In the genomic region with DNA sequence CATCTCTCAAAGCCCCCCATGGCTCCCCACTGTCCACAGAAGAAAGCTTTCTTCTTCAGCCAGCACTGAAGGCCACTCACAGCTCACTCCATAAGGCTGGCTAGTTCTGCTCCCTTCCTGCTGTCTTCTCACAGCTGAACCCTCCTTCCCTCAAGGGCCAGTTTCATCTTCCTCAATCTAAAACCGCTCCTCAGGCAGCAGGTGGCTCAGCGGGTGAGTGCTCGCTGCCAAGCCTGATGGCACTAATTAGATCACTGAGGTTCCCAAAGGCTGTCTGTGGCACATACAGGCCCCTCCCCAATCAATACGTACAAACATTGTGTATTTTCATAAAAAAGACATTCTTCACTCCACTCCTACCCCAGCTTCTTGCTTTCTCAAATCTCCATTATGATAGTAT, we compare ENCODE assay signal across 12 mouse cellular contexts. TPM values are rescaled to one million over a fixed set of nuclear protein-coding genes. Genes with fewer than 3 reads are reported as not detected.
DNase-seq lines count a peak whose midpoint lies in the region; ATAC-seq and TF ChIP-seq lines count a peak whose summit lies in the region.
"Had no signal": no experiment of that assay in that cellular context is flagged by ENCODE, and none has a peak within 500 bp of the region (broad histone marks: within the 10 kb centered on the region; RNA-seq: fewer than 3 reads in every experiment).

No protein-coding gene starts in this region.

- no peak; the same call in 1 of the 2 replicates for ATAC-seq in cerebellum, adult (ENCODE audit: insufficient number of reproducible peaks, low FRiP score, low TSS enrichment)
- 0 out of 2 replicates have a peak, but pooled peaks have one; percentile 17 for ATAC-seq in monocyte, adult 5-6 weeks (replicated peaks; ENCODE audit: insufficient number of reproducible peaks, low FRiP score, low TSS enrichment, poor library complexity, severe bottlenecking)
- ATAC-seq: intestine, postnatal 0 days; liver, embryonic 12.5 days had no signal

- no peak overlapping the region for H3K4me3 ChIP-seq in left cerebral cortex, adult 2 months
- H3K4me3 ChIP-seq: embryonic facial prominence, embryonic 10.5 days; liver, embryonic 12.5 days had no signal

- no peak overlapping the region for H3K27ac ChIP-seq in left cerebral cortex, adult 2 months
- H3K27ac ChIP-seq: embryonic facial prominence, embryonic 10.5 days; liver, embryonic 12.5 days had no signal

- peak; percentile 32 for DNase-seq in cerebellum, adult 11 months
- peak; percentile 68 for DNase-seq in left cerebral cortex, postnatal 4 days
- DNase-seq in left cerebral cortex, adult 2 months (ENCODE audit: extremely low spot score in 1 of 2, low spot score in 2 of 2): no peak
- peak; percentile 58 for DNase-seq in cerebellum, adult 9-11 months
- DNase-seq in ovary, adult 18-20 months (ENCODE audit: low spot score): no peak
- no peak for DNase-seq in gastrocnemius, postnatal 4 days (ENCODE audit: low spot score in 2 of 2)
- DNase-seq: lung, postnatal 14 days had no signal

- intact Hi-C loops in left cerebral cortex, postnatal 4 days (cut with DNase I): no loop called here
- intact Hi-C loops in left cerebral cortex, adult 2 months (cut with DNase I): no loop called here

- no peak for TF ChIP-seq CTCF in left cerebral cortex, adult 2 months (IDR thresholded peaks at IDR 0.05)

RNA-seq across cellular contexts. Expression of gene Srl, which starts 22.5 kb away (rescaled TPM):
- 10 to 100 TPM; 34.2 to 41.4 TPM for total RNA-seq in left cerebral cortex, postnatal 4 days (2021)
- 1 to 10 TPM; 5.1 to 5.9 TPM for total RNA-seq in left cerebral cortex, adult 2 months (2021)
- 0.29 to 0.38 TPM in 2 of 3 replicates, not detected in the other for total RNA-seq in monocyte, adult 5-6 weeks (2017)
- total RNA-seq in gastrocnemius, postnatal 4 days (2021): 1,000 to 10,000 TPM; 1,069 to 1,086 TPM

RNA-seq across cellular contexts. Expression of gene Tfap4, which starts 40.5 kb away (rescaled TPM):
- total RNA-seq in left cerebral cortex, postnatal 4 days (2021): 10 to 100 TPM; 13.0 to 13.4 TPM
- 1 to 10 TPM; 2.9 to 4.3 TPM for total RNA-seq in left cerebral cortex, adult 2 months (2021)
- total RNA-seq in monocyte, adult 5-6 weeks (2017): 2.7 to 14.0 TPM (median 4.0 TPM) in 3 replicates
- total RNA-seq in gastrocnemius, postnatal 4 days (2021): 10 to 100 TPM; 10.5 to 11.6 TPM

Comparison
In these comparisons a context has a peak if more than half of its experiments do, and no peak if none do; other contexts are left out.
1. DNase-seq: peak in cerebellum, adult 11 months (single experiment), left cerebral cortex, postnatal 4 days (single experiment) and cerebellum, adult 9-11 months (single experiment); none in left cerebral cortex, adult 2 months (0 of 2), ovary, adult 18-20 months (single experiment) and gastrocnemius, postnatal 4 days (0 of 2).
2. RNA of gene Srl, which starts 22.5 kb away (total RNA-seq): 1,069 to 1,086 TPM in gastrocnemius, postnatal 4 days; 34.2 to 41.4 TPM in left cerebral cortex, postnatal 4 days, 5.1 to 5.9 TPM in left cerebral cortex, adult 2 months and 0.29 to 0.38 TPM in monocyte, adult 5-6 weeks; every median in the first group is over 10 times any median in the second.